Mouse (Mus musculus) liver, embryonic 13.5 days (tissue): Measurements from ENCODE around the gene Cd300ld5. TPM values are rescaled to one million over a fixed set of nuclear protein-coding genes. Genes with fewer than 3 reads are reported as not detected.
A peak's percentile ranks its signal among the peaks of the same experiment; 100 is the strongest.

Source experiments
- ATAC-seq: fragments of 200-750 bp; cut with Nextera tagmentation; 2 replicates; pipeline ENCODE4 v1.8.0; 2017; ENCODE audit warnings: low read depth, mild to moderate bottlenecking, moderate number of reproducible peaks, moderate library complexity
- DNase-seq: peaks from one replicate; pipeline ENCODE4 v3.0.0; 2022
- H3K27ac ChIP-seq: fragments of 300-500 bp; sonication (generic); 2 replicates; pipeline ENCODE4 v1.5.1; 2015; ENCODE audit warnings: moderate library complexity, mild to moderate bottlenecking, inconsistent platforms
- H3K27me3 ChIP-seq: fragments of 300-500 bp; sonication (generic); 2 replicates; pipeline ENCODE4 v1.6.1; 2015; ENCODE audit warnings: mild to moderate bottlenecking, inconsistent platforms
- H3K36me3 ChIP-seq: fragments of 300-500 bp; sonication (generic); 2 replicates; pipeline ENCODE4 v1.6.1; 2015; ENCODE audit warnings: mild to moderate bottlenecking, inconsistent platforms
- H3K4me1 ChIP-seq: fragments of 300-500 bp; sonication (generic); replicated peaks from 2 replicates; pipeline ENCODE4 v1.6.1; 2015; ENCODE audit warnings: inconsistent platforms
- H3K4me2 ChIP-seq: fragments of 300-500 bp; sonication (generic); 2 replicates; pipeline ENCODE4 v1.6.1; 2015; ENCODE audit warnings: inconsistent platforms, mild to moderate bottlenecking, moderate library complexity
- H3K4me3 ChIP-seq: fragments of 300-500 bp; sonication (generic); replicated peaks from 2 replicates; pipeline ENCODE4 v1.5.1; 2015; ENCODE audit warnings: mild to moderate bottlenecking, inconsistent platforms
- H3K9ac ChIP-seq: fragments of 300-500 bp; sonication (generic); 2 replicates; pipeline ENCODE4 v1.6.1; 2015; ENCODE audit warnings: mild to moderate bottlenecking, inconsistent platforms
- H3K9me3 ChIP-seq: fragments of 300-500 bp; sonication (generic); replicated peaks from 2 replicates; pipeline ENCODE4 v1.6.1; 2016; ENCODE audit warnings: inconsistent platforms
- WGBS: fragments of 180-500 bp; shearing (Covaris S2); methylation state at CpG from one replicate; pipeline ENCODE4 v1.1.7; 2015; ENCODE audit not compliant: insufficient replicate concordance; 5-methylcytosine and 5-hydroxymethylcytosine counted together
- polyA plus RNA-seq: library from polyadenylated mRNA; unstranded; fragments of >200 nt; fragmentation: Nextera tagmentation; extraction: Ambion mirVana; gene quantifications from 2 replicates; pipeline ENCODE4 v1.2.1, GENCODE M21; 2015

The Cd300ld5 gene
- polyA plus RNA-seq, 1 experiment from 2014 or later, result not detected

- no peaks in the 10 kb centered on the region for H3K27me3 ChIP-seq
- ATAC-seq (no peak), DNase-seq (no peak)
- H3K4me3 ChIP-seq, result no peak overlapping the region
- no peak overlapping the region for H3K9ac ChIP-seq
- H3K4me2 ChIP-seq, result no peak overlapping the region
- 56% methylated on average over 5 of the region's 5 CpGs for WGBS
- no peaks in the 10 kb centered on the region for H3K36me3 ChIP-seq
- no peak overlapping the region for H3K27ac ChIP-seq
- no peaks in the 10 kb centered on the region for H3K9me3 ChIP-seq
- peaks cover 28% of the 10 kb centered on the region for H3K4me1 ChIP-seq
These were observed 35.4 kb upstream of the Cd300ld5 start for GRCm38 (mm10) chr11:115073002-115073401.

- no peaks in the 10 kb centered on the region for H3K9me3 ChIP-seq
- DNase-seq (no peak), ATAC-seq (no peak)
- H3K4me1 ChIP-seq, result peaks cover 28% of the 10 kb centered on the region
- no peaks in the 10 kb centered on the region for H3K27me3 ChIP-seq
- no peaks in the 10 kb centered on the region for H3K36me3 ChIP-seq
- no peak overlapping the region for H3K27ac ChIP-seq
- H3K4me3 ChIP-seq, result no peak overlapping the region
- 13% methylated on average over 14 of the region's 14 CpGs for WGBS
- peak overlapping the region; percentile 23 for H3K4me2 ChIP-seq
- no peak overlapping the region for H3K9ac ChIP-seq
These were observed 34.2 kb upstream of the Cd300ld5 start for GRCm38 (mm10) chr11:115071631-115072294.

DNA sequence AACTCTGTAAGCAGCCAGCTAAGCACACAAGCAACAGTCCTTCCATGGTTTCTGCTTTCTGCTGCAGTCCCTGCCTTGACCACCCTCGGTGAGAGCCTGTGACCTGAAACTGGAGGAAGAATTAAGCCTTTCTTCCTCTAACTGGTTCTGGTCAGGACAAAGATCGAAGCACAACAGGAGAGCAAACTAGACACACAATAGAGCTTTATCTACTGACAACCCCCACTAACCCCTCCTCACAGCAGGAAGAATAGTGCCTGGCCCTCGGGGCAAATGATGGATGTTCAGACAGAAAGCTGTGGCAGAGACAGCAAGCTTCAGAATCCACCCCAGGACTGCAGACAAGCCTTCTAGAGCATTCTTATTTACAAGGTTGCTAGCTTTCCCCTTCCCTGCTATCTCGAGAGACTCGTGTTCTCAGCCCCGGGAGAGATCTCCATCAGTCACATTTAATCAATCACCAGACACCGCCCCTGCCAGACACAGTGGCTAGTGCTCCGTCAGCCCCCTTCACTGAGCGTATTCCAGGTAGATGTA, 33.5 kb upstream of the Cd300ld5 start:
- DNase-seq (no peak), ATAC-seq (no peak)
- peak overlapping the region; percentile 23; the same call in 1 of the 2 replicates for H3K4me2 ChIP-seq
- H3K9ac ChIP-seq, result no peak overlapping the region
- H3K36me3 ChIP-seq, result no peaks in the 10 kb centered on the region
- H3K9me3 ChIP-seq, result no peaks in the 10 kb centered on the region
- 13% methylated on average over 9 of the region's 9 CpGs for WGBS
- H3K27ac ChIP-seq, result no peak overlapping the region
- peaks cover 24% of the 10 kb centered on the region for H3K4me1 ChIP-seq
- no peak overlapping the region for H3K4me3 ChIP-seq
- no peaks in the 10 kb centered on the region for H3K27me3 ChIP-seq

DNA sequence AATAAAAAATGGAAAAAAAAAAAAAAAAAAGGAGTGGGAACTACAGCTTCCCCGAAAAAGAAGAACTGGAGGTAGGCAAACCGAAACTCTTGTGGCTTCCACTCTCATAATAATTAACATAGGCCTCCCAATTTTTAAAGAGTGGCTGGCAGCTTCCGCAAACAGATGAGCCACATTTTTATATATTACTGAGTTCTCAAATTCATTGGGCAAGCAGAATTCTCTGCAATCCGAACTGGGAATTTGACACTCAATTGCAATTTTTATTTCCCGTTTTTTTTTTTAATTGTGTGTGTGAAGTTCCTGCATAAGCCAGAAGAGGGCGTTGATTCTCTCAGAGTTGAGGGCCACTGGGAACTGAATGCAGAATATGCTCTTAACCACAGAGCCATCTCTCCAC, 29.2 kb upstream of the Cd300ld5 start:
- WGBS, result 42% methylated on average over 6 of the region's 6 CpGs
- DNase-seq, result no peak
- Histone ChIP-seq H3K27ac (no peak overlapping the region), H3K4me3 (no peak overlapping the region), H3K36me3 (no peaks in the 10 kb centered on the region), H3K9ac (no peak overlapping the region), H3K27me3 (no peaks in the 10 kb centered on the region), H3K4me2 (no peak overlapping the region), H3K4me1 (peaks cover 8% of the 10 kb centered on the region), H3K9me3 (no peaks in the 10 kb centered on the region)
- ATAC-seq, result no peak

DNA sequence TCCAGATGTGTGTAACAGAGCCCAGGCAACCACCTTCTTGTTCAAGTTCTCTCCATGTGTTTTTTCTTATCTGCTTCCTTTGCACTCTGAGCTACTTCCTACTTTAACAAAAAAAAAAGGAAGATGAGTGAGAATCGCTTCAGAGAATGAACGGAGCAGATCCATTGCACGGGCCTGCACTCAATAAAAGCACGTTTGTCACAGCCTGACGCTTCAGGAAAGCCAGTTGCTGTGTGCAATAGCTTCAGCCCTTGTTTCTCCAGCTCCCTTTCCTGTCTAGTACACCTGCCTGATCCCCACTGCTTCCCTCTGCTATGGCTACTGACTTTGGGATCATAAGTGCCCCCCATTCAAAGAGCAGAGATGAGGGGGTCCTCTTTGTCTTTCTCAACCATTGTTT, 24.5 kb upstream of the Cd300ld5 start, which contains the start of gene Cd300e:
TSS of gene Cd300e (minus strand) at position 101 of the 400 bp plus-strand sequence.
- no peak within 1 kb of the TSS for H3K27ac ChIP-seq
- no peak for DNase-seq
- no peaks in the 10 kb centered on the region for H3K4me1 ChIP-seq
- no peaks in the 10 kb centered on the region for H3K9me3 ChIP-seq
- no peak within 1 kb of the TSS for H3K9ac ChIP-seq
- no peak within 1 kb of the TSS for H3K4me2 ChIP-seq
- H3K4me3 ChIP-seq, result no peak within 1 kb of the TSS
- H3K27me3 ChIP-seq, result no peaks in the 10 kb centered on the region
- ATAC-seq, result no peak
- H3K36me3 ChIP-seq, result no peaks in the 10 kb centered on the region
- 8% methylated on average over 5 of the region's 5 CpGs for WGBS

- H3K4me2 ChIP-seq, result no peak overlapping the region
- DNase-seq (no peak), ATAC-seq (no peak)
- H3K4me1 ChIP-seq, result no peaks in the 10 kb centered on the region
- no peaks in the 10 kb centered on the region for H3K9me3 ChIP-seq
- 42% methylated on average over 2 of the region's 2 CpGs for WGBS
- no peak overlapping the region for H3K27ac ChIP-seq
- H3K9ac ChIP-seq, result no peak overlapping the region
- H3K4me3 ChIP-seq, result no peak overlapping the region
- H3K36me3 ChIP-seq, result no peaks in the 10 kb centered on the region
- H3K27me3 ChIP-seq, result no peaks in the 10 kb centered on the region
These were observed 22.2 kb upstream of the Cd300ld5 start for GRCm38 (mm10) chr11:115059797-115060196.

DNA sequence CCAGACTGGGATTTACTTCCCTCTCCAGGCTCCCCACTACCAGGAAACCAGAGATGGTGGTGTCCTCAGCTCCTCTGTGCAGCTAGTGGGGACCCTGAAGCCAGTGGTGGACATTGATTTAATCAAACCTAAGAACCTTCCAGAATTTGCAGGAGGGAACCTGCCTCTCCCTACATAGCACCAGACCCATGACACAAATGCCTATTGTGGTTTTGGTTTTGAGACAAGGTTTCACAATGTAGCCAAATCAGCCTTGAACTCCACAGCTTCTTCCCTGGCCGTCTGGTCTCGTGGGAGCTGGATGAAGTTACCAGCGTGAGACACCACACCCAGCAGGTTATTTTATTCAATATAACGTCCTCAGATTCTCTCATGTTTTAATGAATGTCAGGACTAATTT, 21.1 kb upstream of the Cd300ld5 start:
- Histone ChIP-seq H3K27ac (no peak overlapping the region), H3K27me3 (no peaks in the 10 kb centered on the region), H3K9ac (no peak overlapping the region), H3K4me2 (no peak overlapping the region), H3K4me3 (no peak overlapping the region), H3K9me3 (no peaks in the 10 kb centered on the region), H3K36me3 (no peaks in the 10 kb centered on the region), H3K4me1 (no peaks in the 10 kb centered on the region)
- ATAC-seq, result no peak
- no peak for DNase-seq
- WGBS, result 54% methylated on average over 4 of the region's 4 CpGs

DNA sequence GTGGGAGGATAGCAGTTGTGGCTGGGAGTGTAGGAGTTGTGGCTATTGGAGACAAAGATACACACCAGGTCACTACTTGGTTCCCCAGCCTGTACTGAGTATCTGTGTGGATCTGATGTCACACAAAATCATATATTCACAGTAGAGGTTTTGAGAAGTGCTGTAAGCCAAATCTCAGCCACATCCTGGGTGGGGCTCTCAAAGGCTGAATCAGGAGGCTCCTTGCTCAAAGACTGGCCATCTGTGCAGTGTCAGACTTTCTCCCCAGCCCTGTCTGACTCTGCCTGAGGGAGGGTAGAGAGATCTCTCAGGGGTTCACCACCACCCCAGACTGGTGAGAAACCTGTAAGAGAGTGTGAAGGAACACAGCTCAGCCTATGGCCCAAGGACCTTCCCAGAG, 17.0 kb upstream of the Cd300ld5 start:
- no peak for ATAC-seq
- no peaks in the 10 kb centered on the region for H3K27me3 ChIP-seq
- no peak overlapping the region for H3K4me3 ChIP-seq

DNA sequence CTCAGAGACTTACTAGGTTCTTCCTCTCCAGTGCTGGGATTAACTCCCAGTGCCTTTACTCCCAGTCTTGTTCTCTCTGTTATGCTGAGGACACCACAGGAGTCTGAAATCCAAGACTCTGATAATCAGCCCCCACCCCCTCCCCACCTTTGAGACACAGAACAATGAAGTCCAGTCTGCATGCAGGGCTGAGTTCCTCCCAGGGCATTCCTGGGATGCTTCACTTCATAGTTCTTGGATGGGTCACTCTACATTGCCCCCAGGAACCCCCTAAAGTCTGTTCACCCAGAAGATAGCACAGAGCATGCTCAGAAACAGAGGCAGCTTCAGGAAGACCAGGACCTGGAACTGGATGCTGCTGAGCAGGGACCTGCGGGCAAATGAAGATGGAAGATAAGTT, 15.4 kb upstream of the Cd300ld5 start:
- no peaks in the 10 kb centered on the region for H3K4me1 ChIP-seq
- WGBS, result 70% methylated on average over 1 of the region's 1 CpGs
- ATAC-seq, result no peak
- no peak for DNase-seq
- no peak overlapping the region for H3K9ac ChIP-seq
- no peak overlapping the region for H3K4me3 ChIP-seq
- no peaks in the 10 kb centered on the region for H3K36me3 ChIP-seq
- no peaks in the 10 kb centered on the region for H3K9me3 ChIP-seq
- H3K4me2 ChIP-seq, result no peak overlapping the region
- H3K27me3 ChIP-seq, result no peaks in the 10 kb centered on the region
- no peak overlapping the region for H3K27ac ChIP-seq

More for the DNA sequence above, 17.0 kb upstream of the Cd300ld5 start:
- H3K36me3 ChIP-seq, result no peaks in the 10 kb centered on the region
- DNase-seq, result no peak
- H3K9me3 ChIP-seq, result no peaks in the 10 kb centered on the region
- H3K27ac ChIP-seq, result no peak overlapping the region
- H3K9ac ChIP-seq, result no peak overlapping the region
- no peaks in the 10 kb centered on the region for H3K4me1 ChIP-seq
- no peak overlapping the region for H3K4me2 ChIP-seq

DNA sequence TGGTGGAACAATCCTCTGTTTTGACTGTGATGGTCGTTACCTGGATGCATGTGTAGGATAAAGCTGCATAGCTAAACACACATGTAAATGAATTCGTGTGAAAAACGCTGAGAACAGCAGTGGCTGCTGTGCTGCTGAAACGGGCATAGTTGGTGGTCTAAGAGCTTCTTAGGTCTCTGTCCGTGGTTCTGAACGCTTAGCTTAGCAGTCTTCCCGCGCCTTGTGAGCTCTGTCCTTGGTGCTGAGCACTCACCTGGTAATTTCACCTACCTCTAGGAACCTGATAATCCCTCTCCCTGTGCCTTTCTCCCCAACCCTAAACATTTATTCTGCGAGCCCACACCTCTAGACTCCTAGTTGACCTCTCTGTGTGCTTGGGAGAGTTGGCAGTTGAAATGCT, 14.6 kb upstream of the Cd300ld5 start:
- H3K4me1 ChIP-seq, result no peaks in the 10 kb centered on the region
- no peak overlapping the region for H3K4me2 ChIP-seq
- no peaks in the 10 kb centered on the region for H3K9me3 ChIP-seq
- DNase-seq, result no peak
- no peak overlapping the region for H3K27ac ChIP-seq
- no peak overlapping the region for H3K4me3 ChIP-seq
- no peaks in the 10 kb centered on the region for H3K27me3 ChIP-seq
- no peak for ATAC-seq
- 5% methylated on average over 9 of the region's 9 CpGs for WGBS
- no peaks in the 10 kb centered on the region for H3K36me3 ChIP-seq
- H3K9ac ChIP-seq, result no peak overlapping the region

DNA sequence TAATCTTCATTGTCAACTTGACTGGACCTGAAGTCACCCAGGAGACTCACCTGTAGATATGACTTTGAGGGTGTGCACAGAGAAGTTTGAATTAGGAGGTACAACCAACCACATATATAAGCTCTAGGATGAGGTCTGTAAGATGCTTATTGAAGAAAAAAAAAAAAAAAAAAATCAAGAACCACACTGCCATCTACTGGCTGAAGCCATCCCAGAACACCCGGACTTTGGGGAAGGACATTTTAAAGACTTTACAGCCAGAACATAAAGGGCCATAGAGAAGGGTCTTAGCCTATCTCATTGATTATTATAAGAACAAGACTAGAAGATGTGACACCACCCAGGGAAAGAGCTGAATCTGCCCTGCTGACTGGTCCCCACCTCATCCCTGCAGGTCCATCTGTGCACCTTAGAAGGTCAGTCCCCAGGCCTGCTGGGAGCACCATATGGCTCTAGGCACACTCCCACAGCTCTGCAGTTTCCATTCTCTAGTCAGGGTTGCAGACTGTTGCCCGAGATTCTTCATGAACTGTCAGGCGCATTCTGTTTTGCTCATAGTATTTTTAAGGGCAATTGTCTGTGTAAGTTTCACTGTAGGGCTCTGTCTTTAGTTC, 11.8 kb upstream of the Cd300ld5 start:
- Histone ChIP-seq H3K4me1 (no peaks in the 10 kb centered on the region), H3K4me2 (no peak overlapping the region), H3K27ac (no peak overlapping the region), H3K9me3 (no peaks in the 10 kb centered on the region), H3K36me3 (no peaks in the 10 kb centered on the region), H3K9ac (no peak overlapping the region), H3K4me3 (no peak overlapping the region), H3K27me3 (no peaks in the 10 kb centered on the region)
- WGBS, result 35% methylated on average over 3 of the region's 3 CpGs
- ATAC-seq, result no peak
- no peak for DNase-seq

GRCm38 (mm10) chr11:115048259-115048658, 10.7 kb upstream of the Cd300ld5 start, which contains the start of gene Cd300ld3:
Gene Cd300ld3 (minus strand): TSS chr11:115048409.
- H3K27me3 ChIP-seq, result no peaks in the 10 kb centered on the region
- 41% methylated on average over 2 of the region's 2 CpGs for WGBS
- no peaks in the 10 kb centered on the region for H3K9me3 ChIP-seq
- H3K27ac ChIP-seq, result no peak within 1 kb of the TSS
- H3K4me2 ChIP-seq, result no peak within 1 kb of the TSS
- no peaks in the 10 kb centered on the region for H3K4me1 ChIP-seq
- ATAC-seq (no peak), DNase-seq (no peak)
- no peak within 1 kb of the TSS for H3K4me3 ChIP-seq
- no peak within 1 kb of the TSS for H3K9ac ChIP-seq
- no peaks in the 10 kb centered on the region for H3K36me3 ChIP-seq
